Mouse (Mus musculus): ENCODE data around the gene Ltbr. TPM values are rescaled to one million over a fixed set of nuclear protein-coding genes. Genes with fewer than 3 reads are reported as not detected.

Gene Ltbr
- total and polyA plus RNA-seq, 3 experiments = 47.6 to 64.2 TPM; not detected in 1

- Histone ChIP-seq H3K9ac (ENCODE audit: control insufficient read depth, low read depth, low read length, poor library complexity, severe bottlenecking) (no peak within 1 kb of the TSS), H3K4me3 (ENCODE audit: control insufficient read depth in 1 of 2, insufficient read depth in 1 of 2, low read depth in 2 of 2, low read length in 2 of 2) (no peak within 1 kb of the TSS)
- TF ChIP-seq SIN3A (IDR thresholded peaks at IDR 0.05; ENCODE audit: low read length) (no peak), MAX (IDR thresholded peaks at IDR 0.05; ENCODE audit: low read length) (no peak), MAFK (IDR thresholded peaks at IDR 0.05; ENCODE audit: borderline replicate concordance, low read depth, low read length) (no peak), UBTF (IDR thresholded peaks at IDR 0.05; ENCODE audit: borderline replicate concordance, insufficient read depth, low read depth, low read length) (no peak), NRF1 (IDR thresholded peaks at IDR 0.05; ENCODE audit: insufficient read depth, low read depth, low read length, poor library complexity, severe bottlenecking) (no peak), BHLHE40 (IDR thresholded peaks at IDR 0.05; ENCODE audit: borderline replicate concordance, low read depth, low read length) (no peak), E2F4 (IDR thresholded peaks at IDR 0.05; ENCODE audit: borderline replicate concordance, low read depth, low read length) (no peak), SMC3 (IDR thresholded peaks at IDR 0.05; ENCODE audit: low read depth, low read length) (no peak), TCF12 (IDR thresholded peaks at IDR 0.05; ENCODE audit: low read depth, low read length) (no peak), CHD2 (IDR thresholded peaks at IDR 0.05; ENCODE audit: low read length) (no peak), TBP (IDR thresholded peaks at IDR 0.05; ENCODE audit: low read depth, low read length) (no peak), MAZ (IDR thresholded peaks at IDR 0.05; ENCODE audit: low read depth, low read length) (no peak), CTCF (IDR thresholded peaks at IDR 0.05 in 2 of 3, conservative IDR thresholded peaks at IDR 0.05 in 1 of 3; ENCODE audit: control insufficient read depth in 1 of 3, insufficient read depth in 1 of 3, low read depth in 2 of 3, low read length in 3 of 3, poor library complexity in 1 of 3, severe bottlenecking in 1 of 3) (no peak), ZNF384 (IDR thresholded peaks at IDR 0.05; ENCODE audit: low read depth, low read length) (no peak), POLR2A (IDR thresholded peaks at IDR 0.05; ENCODE audit: control insufficient read depth in 1 of 2, insufficient read depth in 1 of 2, low read depth in 1 of 2, low read length in 2 of 2, poor library complexity in 1 of 2) (no peak), MYC (IDR thresholded peaks at IDR 0.05; ENCODE audit: low read depth, low read length) (no peak), EP300 (IDR thresholded peaks at IDR 0.05; ENCODE audit: low read depth in 1 of 2, low read length in 2 of 2) (no peak)
Observed at GRCm38 (mm10) chr6:125285890-125286289, 27.8 kb downstream of the Ltbr start, which contains the start of gene Tuba3a. Tuba3a (minus strand) TSS chr6:125286042.

DNA sequence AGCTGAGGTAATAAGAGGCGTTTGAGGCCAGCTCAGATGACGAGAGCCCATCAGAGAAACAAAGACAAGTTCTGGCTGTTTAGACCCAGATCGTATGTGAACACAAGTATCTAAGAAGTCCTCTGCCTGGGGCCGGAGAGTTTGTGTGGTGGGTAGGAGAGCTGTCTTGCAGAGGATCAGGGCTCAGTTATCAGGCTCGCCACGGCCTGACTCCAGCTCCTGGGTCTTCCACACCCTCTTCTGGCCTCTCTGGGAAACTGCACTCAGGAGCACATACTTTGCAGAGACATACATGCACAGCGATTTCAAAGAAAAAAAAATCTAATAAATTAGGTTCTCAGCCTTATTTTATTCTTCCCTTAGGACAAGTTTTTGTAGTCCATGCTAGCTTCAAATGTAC is 28.9 kb downstream of the Ltbr start:
- no peaks in the 10 kb centered on the region for H3K4me1 ChIP-seq (ENCODE audit: control insufficient read depth in 1 of 2, insufficient read depth in 2 of 2, low read length in 2 of 2)
- peaks cover 3 to 12% of the 10 kb centered on the region in 2 experiments for H3K27me3 ChIP-seq (ENCODE audit: control insufficient read depth in 1 of 2, insufficient read depth in 2 of 2, low read length in 2 of 2)
- H3K27ac ChIP-seq (ENCODE audit: control insufficient read depth, low read depth, low read length) = no peak overlapping the region
- no peak overlapping the region for H3K9ac ChIP-seq (ENCODE audit: control insufficient read depth, low read depth, low read length, poor library complexity, severe bottlenecking)
- no peak for TF ChIP-seq EP300 (IDR thresholded peaks at IDR 0.05; ENCODE audit: low read depth in 1 of 2, low read length in 2 of 2)
- no peak for TF ChIP-seq HCFC1 (IDR thresholded peaks at IDR 0.05; ENCODE audit: low read depth, low read length)
- peak in 2 of 3 experiments; percentile 7 to 11; a peak in 1 of 6 replicates for TF ChIP-seq CTCF (IDR thresholded peaks at IDR 0.05 in 2 of 3, conservative IDR thresholded peaks at IDR 0.05 in 1 of 3; ENCODE audit: control insufficient read depth in 1 of 3, insufficient read depth in 1 of 3, low read depth in 2 of 3, low read length in 3 of 3, poor library complexity in 1 of 3, severe bottlenecking in 1 of 3)
- DNase-seq (ENCODE audit: low read depth, low spot score) = no peak
- no peaks in the 10 kb centered on the region for H3K79me2 ChIP-seq (ENCODE audit: control insufficient read depth, insufficient read depth, low read length, poor library complexity)
- H3K36me3 ChIP-seq (ENCODE audit: control insufficient read depth in 1 of 2, insufficient read depth in 2 of 2, low read length in 2 of 2) = no peaks in the 10 kb centered on the region
- no peak overlapping the region for H3K4me3 ChIP-seq (ENCODE audit: control insufficient read depth in 1 of 2, insufficient read depth in 1 of 2, low read depth in 2 of 2, low read length in 2 of 2)
- H3K9me3 ChIP-seq (replicated peaks; ENCODE audit: insufficient read depth, low read length) = no peaks in the 10 kb centered on the region

More at GRCm38 (mm10) chr6:125285890-125286289, 27.8 kb downstream of the Ltbr start, which contains the start of gene Tuba3a:
- no peak for DNase-seq (ENCODE audit: low read depth, low spot score)
- Histone ChIP-seq H3K4me1 (ENCODE audit: control insufficient read depth in 1 of 2, insufficient read depth in 2 of 2, low read length in 2 of 2) (no peaks in the 10 kb centered on the region), H3K27me3 (ENCODE audit: control insufficient read depth in 1 of 2, insufficient read depth in 2 of 2, low read length in 2 of 2) (peaks cover 2 to 15% of the 10 kb centered on the region in 2 experiments), H3K27ac (ENCODE audit: control insufficient read depth, low read depth, low read length) (no peak within 1 kb of the TSS), H3K9me3 (replicated peaks; ENCODE audit: insufficient read depth, low read length) (no peaks in the 10 kb centered on the region), H3K36me3 (ENCODE audit: control insufficient read depth in 1 of 2, insufficient read depth in 2 of 2, low read length in 2 of 2) (no peaks in the 10 kb centered on the region), H3K79me2 (ENCODE audit: control insufficient read depth, insufficient read depth, low read length, poor library complexity) (no peaks in the 10 kb centered on the region)
